Mouse (Mus musculus): ENCODE data around the gene Fam98a.

- no peak for TF ChIP-seq CTCF (IDR thresholded peaks at IDR 0.05; ENCODE audit: borderline replicate concordance, insufficient read depth, low read length)
- no peak for TF ChIP-seq POLR2A (IDR thresholded peaks at IDR 0.05; ENCODE audit: low read depth, low read length)
Measured at GRCm38 (mm10) chr17:75535612-75536011, 16.1 kb downstream of the Fam98a start.
